Mouse (Mus musculus) ES-Bruce4 (cell line): Measurements from ENCODE around the gene Myo1h. TPM values are rescaled to one million over a fixed set of nuclear protein-coding genes. Genes with fewer than 3 reads are reported as not detected.

Source experiments
- H3K27ac ChIP-seq: 2 replicates; pipeline ENCODE4 v1.5.1; 2012; ENCODE audit warnings: low read length, inconsistent platforms; ENCODE audit not compliant: insufficient read depth
- H3K27me3 ChIP-seq: 2 replicates; pipeline ENCODE4 v1.6.1; 2012; ENCODE audit warnings: mild to moderate bottlenecking, low read length, inconsistent platforms; ENCODE audit not compliant: control insufficient read depth, poor library complexity, insufficient read depth, severe bottlenecking
- H3K36me3 ChIP-seq: 2 replicates; pipeline ENCODE4 v1.6.1; 2012; ENCODE audit warnings: inconsistent platforms, mild to moderate bottlenecking, low read length, moderate library complexity; ENCODE audit not compliant: control insufficient read depth, poor library complexity, insufficient read depth, severe bottlenecking
- H3K4me1 ChIP-seq: one replicate; pipeline ENCODE4 v1.8.1; 2011; ENCODE audit warnings: low read length; ENCODE audit not compliant: control insufficient read depth, insufficient read depth
- H3K4me3 ChIP-seq: 2 replicates; pipeline ENCODE4 v1.5.1; 2011; ENCODE audit warnings: low read depth, mild to moderate bottlenecking, low read length
- H3K9ac ChIP-seq: 2 replicates; pipeline ENCODE4 v1.6.1; 2012; ENCODE audit warnings: low read depth, mild to moderate bottlenecking, inconsistent platforms; ENCODE audit not compliant: poor library complexity, severe bottlenecking
- H3K9me3 ChIP-seq: replicated peaks from 2 replicates; pipeline ENCODE4 v1.6.1; 2012; ENCODE audit warnings: mild to moderate bottlenecking, low read length, inconsistent platforms; ENCODE audit not compliant: control insufficient read depth, poor library complexity, insufficient read depth, severe bottlenecking
- CTCF ChIP-seq: IDR thresholded peaks from one replicate; pipeline ENCODE4 v1.8.1; 2011; ENCODE audit warnings: low read depth, low read length
- EP300 ChIP-seq: IDR thresholded peaks from 2 replicates; pipeline ENCODE4 v1.6.1; 2011; ENCODE audit warnings: low read depth, low read length; ENCODE audit not compliant: insufficient read depth
- POLR2A ChIP-seq: IDR thresholded peaks from one replicate; pipeline ENCODE4 v1.8.1; 2011; ENCODE audit warnings: low read length; ENCODE audit not compliant: insufficient read depth
- polyA plus RNA-seq: library from polyadenylated mRNA; stranded (reverse); fragments of >200 nt; gene quantifications from 2 replicates; pipeline ENCODE4 v1.2.4, GENCODE M21; 2011; ENCODE audit warnings: low read depth; ENCODE audit not compliant: missing spikeins, insufficient read depth, insufficient read length

Gene Myo1h
- polyA plus RNA-seq, 1 experiment = 1.8 TPM

DNA sequence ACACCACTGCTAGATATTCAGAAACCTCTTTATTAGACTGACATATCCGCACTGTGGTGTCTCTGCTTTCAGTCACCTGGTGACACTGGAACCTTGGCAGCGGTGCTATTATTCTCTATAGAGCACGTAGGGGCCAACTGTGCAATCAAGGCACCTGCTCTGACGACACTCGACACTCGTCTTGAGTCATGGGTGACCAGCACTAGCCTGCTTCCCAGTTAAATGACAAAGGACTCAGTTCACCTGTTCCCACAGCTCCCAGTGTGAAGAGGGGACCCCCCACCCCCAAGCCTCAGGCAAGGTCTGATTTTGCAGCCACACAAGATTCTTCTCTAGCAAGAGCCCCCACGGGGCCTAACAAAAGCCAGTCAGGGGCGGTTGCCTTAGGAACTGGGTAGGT lies 13.6 kb upstream of the Myo1h start:
- H3K9ac ChIP-seq = no peak overlapping the region
- H3K9me3 ChIP-seq = no peaks in the 10 kb centered on the region
- H3K4me1 ChIP-seq = peaks cover 3% of the 10 kb centered on the region
- no peak overlapping the region for H3K27ac ChIP-seq
- no peak overlapping the region for H3K4me3 ChIP-seq
- peaks cover 2% of the 10 kb centered on the region for H3K27me3 ChIP-seq
- TF ChIP-seq EP300 (peak; percentile 74; the same call in 1 of the 2 replicates), POLR2A (no peak)
- H3K36me3 ChIP-seq = no peaks in the 10 kb centered on the region

DNA sequence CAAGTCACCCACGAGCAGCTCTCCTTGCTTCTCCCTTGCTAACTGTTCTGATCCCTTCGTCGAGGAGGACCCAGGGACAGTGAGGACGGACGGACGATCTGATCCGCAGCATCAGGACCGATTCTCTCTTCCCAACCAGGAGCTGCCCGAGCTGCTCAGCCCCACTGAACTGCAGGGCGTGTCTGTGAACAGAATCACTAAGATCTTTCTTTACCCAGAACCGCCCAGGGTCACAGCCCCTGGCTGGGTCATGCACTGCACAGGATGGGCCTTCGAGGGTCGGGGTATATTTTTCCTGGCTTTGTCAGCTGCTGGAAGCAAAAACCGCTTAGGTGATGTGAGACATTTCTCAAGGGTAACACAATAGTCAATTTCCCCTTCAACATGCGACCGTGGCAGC lies 13.0 kb upstream of the Myo1h start:
- Histone ChIP-seq H3K9me3 (no peaks in the 10 kb centered on the region), H3K4me1 (peaks cover 3% of the 10 kb centered on the region), H3K9ac (no peak overlapping the region), H3K27me3 (peaks cover 2% of the 10 kb centered on the region), H3K4me3 (no peak overlapping the region), H3K36me3 (no peaks in the 10 kb centered on the region), H3K27ac (no peak overlapping the region)
- TF ChIP-seq CTCF (no peak), EP300 (no peak), POLR2A (no peak)

DNA sequence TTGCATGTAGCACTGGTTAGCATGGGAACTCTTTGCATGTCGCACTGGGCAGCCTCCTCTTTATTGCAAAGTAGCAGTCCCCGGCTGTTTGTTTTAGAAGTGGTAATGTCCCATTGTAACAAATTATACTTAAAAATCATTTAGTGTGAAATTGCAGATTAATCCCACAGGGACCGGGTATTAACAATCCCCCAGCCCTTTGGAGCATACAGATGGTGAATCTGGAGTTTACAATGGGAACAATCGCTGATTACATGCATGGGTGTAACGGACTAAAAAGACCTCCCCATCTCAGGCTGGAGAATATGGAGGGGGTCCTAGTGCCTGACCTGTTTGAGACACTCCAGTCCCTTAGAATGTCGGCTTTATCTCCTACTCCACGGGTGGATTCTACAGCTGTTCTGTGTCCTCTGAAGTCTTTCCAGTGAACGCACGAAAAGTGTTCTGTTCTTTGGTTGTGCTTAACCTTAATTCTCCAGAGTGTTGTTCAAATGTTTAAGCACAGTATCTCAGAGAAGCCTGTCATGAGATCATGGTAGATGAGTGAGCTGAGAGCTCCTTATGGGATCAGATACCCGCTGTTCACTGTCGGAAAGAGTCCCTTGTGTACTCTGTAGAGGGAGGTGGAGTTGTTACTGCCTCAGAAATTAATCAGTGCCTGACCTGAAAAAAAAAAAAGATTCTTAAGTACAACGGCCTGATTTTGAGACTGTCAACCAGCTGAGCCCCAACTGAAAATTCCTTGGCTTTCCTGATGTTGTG lies 9.4 kb upstream of the Myo1h start:
- Histone ChIP-seq H3K4me3 (no peak overlapping the region), H3K9me3 (no peaks in the 10 kb centered on the region), H3K27me3 (no peaks in the 10 kb centered on the region), H3K9ac (no peak overlapping the region), H3K36me3 (no peaks in the 10 kb centered on the region), H3K27ac (no peak overlapping the region), H3K4me1 (peaks cover 3% of the 10 kb centered on the region)
- TF ChIP-seq EP300 (no peak), POLR2A (no peak), CTCF (no peak)

DNA sequence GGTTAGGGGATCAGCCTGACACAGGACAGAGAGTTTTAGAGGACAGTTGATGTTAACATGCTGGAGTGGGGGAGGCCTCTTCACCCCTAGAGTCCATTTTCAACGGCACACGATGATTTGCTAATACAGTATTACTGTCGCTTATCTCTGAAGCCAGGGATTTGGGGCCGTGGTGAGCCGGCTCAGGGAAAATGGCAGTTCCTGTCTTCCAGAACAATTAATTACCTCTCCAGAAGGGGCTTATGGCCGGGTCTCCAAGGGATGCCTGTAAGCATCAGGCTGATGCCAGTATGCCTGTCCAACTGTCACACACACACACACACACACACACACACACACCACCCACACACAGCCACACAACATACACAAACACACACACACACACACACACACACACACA lies 6.6 kb upstream of the Myo1h start:
- H3K27ac ChIP-seq = no peak overlapping the region
- H3K4me1 ChIP-seq = no peaks in the 10 kb centered on the region
- H3K4me3 ChIP-seq = no peak overlapping the region
- H3K27me3 ChIP-seq = no peaks in the 10 kb centered on the region
- no peak overlapping the region for H3K9ac ChIP-seq
- no peak for TF ChIP-seq CTCF
- TF ChIP-seq EP300 = no peak
- no peak for TF ChIP-seq POLR2A
- no peaks in the 10 kb centered on the region for H3K36me3 ChIP-seq
- H3K9me3 ChIP-seq = no peaks in the 10 kb centered on the region

DNA sequence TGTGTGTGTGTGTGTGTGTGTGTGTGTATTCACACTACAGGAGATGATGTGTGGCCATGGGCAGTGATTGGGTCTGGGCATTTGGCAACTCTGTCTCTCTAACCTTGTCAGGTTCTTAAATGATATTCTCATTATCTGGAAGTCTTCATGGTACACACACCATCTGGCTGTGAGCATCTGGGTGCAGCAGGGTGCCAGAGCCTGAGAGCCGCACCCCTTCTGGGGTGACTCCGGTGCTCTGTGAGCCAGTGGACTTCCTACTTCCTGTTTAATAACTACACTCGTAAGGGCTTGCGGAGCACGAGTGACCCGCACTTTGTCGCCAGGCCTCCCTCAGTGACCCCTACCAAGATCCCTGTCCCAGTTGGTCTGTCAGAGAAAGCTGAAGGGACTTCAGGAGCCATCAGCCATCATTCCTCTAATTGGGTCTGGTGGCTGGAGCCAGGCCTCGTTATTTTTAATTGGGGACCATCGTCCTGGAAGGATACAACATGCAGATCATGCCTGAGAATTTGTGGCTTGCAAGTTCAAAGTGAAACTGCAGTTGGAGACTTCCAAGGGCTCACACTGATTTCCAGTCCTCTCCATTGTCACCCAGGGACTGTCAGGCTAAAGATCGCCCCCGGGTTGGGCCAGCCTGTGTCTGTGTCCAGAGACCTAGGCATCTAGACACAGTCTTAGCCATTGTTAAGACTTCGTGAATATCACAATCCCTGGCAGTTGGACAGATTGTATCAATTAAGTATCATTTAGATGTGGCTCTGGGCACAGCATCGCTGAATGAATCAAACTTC lies 4.2 kb upstream of the Myo1h start:
- Histone ChIP-seq H3K4me3 (no peak overlapping the region), H3K9me3 (no peaks in the 10 kb centered on the region), H3K9ac (no peak overlapping the region), H3K27me3 (no peaks in the 10 kb centered on the region), H3K4me1 (no peaks in the 10 kb centered on the region), H3K36me3 (no peaks in the 10 kb centered on the region), H3K27ac (no peak overlapping the region)
- no peak for TF ChIP-seq POLR2A
- TF ChIP-seq EP300 = no peak
- no peak for TF ChIP-seq CTCF

DNA sequence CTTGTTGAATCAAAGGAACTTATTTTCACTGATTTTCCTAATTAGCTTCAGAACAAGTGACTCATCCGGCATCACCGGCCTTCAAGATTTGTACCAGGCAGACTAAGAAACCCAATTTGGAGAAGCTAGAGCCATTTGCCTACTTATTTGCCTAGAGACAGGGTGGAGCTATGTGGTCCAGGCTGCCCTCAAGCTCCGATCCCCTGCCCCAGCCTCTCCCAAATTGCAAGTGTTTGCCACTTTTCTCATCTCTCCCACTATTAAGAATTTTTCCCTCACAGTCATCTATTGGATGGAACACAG lies 3.6 kb upstream of the Myo1h start:
- H3K9ac ChIP-seq = no peak overlapping the region
- H3K27me3 ChIP-seq = no peaks in the 10 kb centered on the region

More for the DNA sequence above, 3.6 kb upstream of the Myo1h start:
- Histone ChIP-seq H3K4me1 (no peaks in the 10 kb centered on the region), H3K36me3 (no peaks in the 10 kb centered on the region), H3K9me3 (no peaks in the 10 kb centered on the region), H3K27ac (no peak overlapping the region), H3K4me3 (no peak overlapping the region)
- TF ChIP-seq EP300 (no peak), POLR2A (no peak), CTCF (no peak)
